Mouse (Mus musculus) layer of hippocampus, adult 18-20 months (tissue): ENCODE results near the gene Mtfr2. TPM values are rescaled to one million over a fixed set of nuclear protein-coding genes. Genes with fewer than 3 reads are reported as not detected.

ENCODE experiments used
- DNase-seq, 2 experiments: peaks; one replicate each; pipeline ENCODE4 v3.0.0; 2022; ENCODE audit warnings: low spot score in 2 of 2
- long read RNA-seq: library from polyadenylated mRNA; stranded (forward); transcript quantifications from one replicate; pipeline ENCODE4 v2.0.0, GENCODE M21; 2021
- total RNA-seq, 2 experiments: library from RNA; stranded (reverse); gene quantifications; 2 replicates each; pipeline ENCODE4 v1.2.3; 2021

Gene Mtfr2
- total RNA-seq, result 1 to 10 TPM in 1 of 2 experiments, under 1 TPM in 1; 0.32 to 1.0 TPM
- long read RNA-seq, result 0 reads

DNA sequence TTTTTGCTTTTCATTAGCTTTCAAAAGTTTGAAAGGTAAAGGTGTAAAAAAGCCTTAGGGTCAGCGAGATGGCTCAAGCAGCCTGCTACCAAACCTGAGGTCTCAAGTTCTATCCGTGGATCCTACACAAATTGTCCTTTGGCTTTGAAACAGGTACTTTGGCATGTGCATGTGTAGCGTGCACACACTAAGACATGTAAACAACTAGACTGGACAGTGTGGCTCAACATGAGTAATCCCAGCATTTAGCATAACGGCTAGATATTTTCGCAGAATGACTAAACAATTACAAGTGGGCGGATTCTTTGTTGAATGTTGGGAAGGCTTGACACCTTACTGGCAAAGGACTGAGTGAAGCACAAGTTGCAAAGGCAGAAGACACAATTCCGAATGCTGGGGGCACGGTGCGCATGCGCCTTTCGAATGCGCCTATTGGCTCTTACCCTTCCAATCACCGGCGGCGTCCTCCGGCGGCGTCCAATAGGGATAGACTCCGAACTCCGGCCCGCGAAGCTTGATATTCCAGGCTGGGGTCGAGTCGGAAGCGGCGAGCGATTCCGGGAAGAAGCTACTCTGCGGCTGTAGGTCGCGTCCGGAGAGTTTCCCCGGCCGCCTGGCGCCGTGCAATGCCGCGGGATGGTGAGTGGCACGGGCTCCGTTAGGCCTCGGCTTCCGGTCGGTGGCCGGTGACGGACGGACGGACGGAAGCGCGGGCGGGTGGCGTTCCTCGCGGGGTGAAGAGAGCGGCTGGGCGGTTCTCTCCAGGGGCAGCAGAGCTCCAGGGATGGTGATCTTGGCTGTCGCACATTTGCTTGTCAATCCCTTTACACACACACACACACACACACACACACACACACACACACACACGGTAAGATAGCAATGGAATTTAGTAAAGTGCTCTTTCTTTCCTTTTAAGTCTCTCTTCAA, at the start of gene Mtfr2:
TSS of gene Mtfr2 (plus strand) at position 486 of the 930 bp plus-strand sequence.
- peak; percentile 90 to 96 for DNase-seq

GRCm38 (mm10) chr10:20298152-20298920, 49.2 kb upstream of the Mtfr2 start:
- DNase-seq, result no peak

DNA sequence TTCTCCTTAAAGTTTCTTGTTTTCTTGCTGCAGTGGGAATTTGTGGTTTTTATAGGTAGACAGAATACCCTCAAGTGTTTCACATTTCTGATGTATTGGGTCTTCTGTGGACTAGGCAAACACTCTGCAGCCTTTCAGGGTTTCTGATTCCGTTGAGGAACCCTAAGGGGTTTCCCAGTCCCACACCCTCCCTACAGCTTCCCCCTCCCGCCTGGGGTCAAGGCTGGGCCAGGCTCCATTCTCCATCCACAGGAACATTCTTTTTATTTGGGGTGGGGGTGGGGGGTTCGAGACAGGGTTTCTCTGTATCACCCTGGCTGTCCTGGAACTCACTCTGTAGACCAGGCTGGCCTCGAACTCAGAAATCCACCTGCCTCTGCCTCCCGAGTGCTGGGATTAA, 48.5 kb upstream of the Mtfr2 start:
- no peak for DNase-seq

- DNase-seq, result peak in 1 of 2 experiments; percentile 15
These were observed 36.4 kb upstream of the Mtfr2 start for GRCm38 (mm10) chr10:20310969-20311769.

DNA sequence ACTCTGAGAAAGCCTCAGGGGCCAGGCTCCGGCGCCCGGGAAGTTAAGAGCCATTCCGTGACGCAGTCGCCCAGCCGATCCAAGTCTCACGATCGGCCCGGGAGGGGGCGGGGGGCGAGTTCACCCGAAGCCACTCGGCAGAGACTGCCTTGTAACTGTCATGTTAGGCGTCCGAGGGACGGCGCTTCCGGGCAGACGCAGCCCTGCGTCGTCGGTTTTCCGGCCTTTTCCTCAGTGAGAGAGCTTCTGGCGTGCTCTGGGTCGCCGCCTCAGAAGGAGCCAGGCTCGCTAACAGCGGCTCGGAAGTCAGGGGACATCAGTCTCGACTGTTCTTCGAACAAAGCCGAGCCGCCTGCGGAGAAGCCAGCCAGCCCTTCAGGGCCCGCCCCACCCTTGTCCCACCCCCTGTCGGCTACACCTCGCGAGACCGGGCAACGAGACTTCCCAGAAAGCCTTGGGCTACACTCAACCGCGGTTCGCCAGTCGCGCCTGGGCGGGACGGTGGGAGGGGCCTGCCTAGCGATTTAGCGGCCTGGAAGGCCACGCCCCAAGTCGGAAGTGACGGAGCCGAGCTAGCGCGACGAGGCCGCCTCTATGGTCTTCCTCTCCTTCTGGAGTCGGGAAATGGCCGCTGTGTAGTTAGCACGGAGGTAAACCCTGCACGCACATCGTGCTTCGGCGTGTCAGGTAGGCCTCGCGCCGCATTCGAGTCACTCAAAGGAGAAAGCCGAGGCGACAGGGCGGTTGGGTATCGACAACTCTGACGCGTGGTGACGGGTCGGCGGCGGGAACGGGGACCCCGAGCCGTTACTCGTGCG, 35.4 kb upstream of the Mtfr2 start, which contains the start of gene Bclaf1:
TSS of gene Bclaf1 (plus strand) at position 552 of the 818 bp plus-strand sequence.
- peak; percentile 99 for DNase-seq

GRCm38 (mm10) chr10:20312736-20313301, 34.8 kb upstream of the Mtfr2 start:
- DNase-seq, result peak; percentile 83 to 94

GRCm38 (mm10) chr10:20313447-20313846, 34.1 kb upstream of the Mtfr2 start:
- DNase-seq, result no peak

GRCm38 (mm10) chr10:20313941-20314340, 33.6 kb upstream of the Mtfr2 start:
- no peak for DNase-seq

GRCm38 (mm10) chr10:20314797-20315196, 32.8 kb upstream of the Mtfr2 start:
- DNase-seq, result no peak

DNA sequence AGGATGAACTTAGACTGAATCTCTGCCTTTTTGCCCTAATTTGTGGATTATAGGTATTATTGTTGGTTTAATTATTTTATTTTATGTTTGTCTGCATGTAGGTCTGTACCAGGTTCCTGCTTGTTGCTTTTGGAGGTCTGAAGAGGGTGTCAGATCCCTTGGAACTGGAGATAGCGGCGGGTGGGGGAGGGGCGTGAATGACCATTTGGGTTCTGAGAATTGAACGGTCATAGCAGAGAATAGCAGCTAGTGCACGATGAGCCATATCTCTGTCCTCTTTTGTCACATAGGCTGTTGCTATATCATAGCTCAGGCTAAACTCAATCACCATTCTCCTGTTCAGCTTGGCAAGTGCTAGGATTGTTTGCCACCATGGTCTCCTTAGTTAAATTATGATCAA, 30.1 kb upstream of the Mtfr2 start:
- no peak for DNase-seq

- DNase-seq, result no peak
These were observed 21.3 kb upstream of the Mtfr2 start for GRCm38 (mm10) chr10:20326226-20326625.

DNA sequence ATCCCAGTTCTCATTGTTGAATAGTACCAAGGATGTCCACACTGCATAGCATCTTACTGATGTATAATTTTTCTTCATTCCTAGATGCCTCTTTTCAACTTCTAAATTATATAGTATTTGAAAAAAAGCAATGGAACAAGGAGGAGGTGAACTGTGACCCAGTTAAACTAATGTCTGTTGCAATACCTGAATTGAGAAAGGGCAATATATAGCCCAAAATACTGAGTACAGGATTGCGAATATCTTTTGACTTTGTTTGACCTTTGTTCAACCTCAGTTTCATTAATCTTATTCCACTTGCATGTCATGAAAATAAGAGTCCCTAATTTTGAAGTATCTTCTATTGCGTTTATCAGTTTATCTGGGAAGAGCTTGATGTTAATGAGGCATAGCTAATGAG, 16.3 kb upstream of the Mtfr2 start:
- DNase-seq, result no peak

GRCm38 (mm10) chr10:20337872-20338271, 9.7 kb upstream of the Mtfr2 start:
- DNase-seq, result no peak

GRCm38 (mm10) chr10:20345736-20346135, 1.8 kb upstream of the Mtfr2 start:
- DNase-seq, result no peak

- no peak for DNase-seq
These were observed 1.3 kb downstream of the Mtfr2 start for GRCm38 (mm10) chr10:20348894-20349293.

DNA sequence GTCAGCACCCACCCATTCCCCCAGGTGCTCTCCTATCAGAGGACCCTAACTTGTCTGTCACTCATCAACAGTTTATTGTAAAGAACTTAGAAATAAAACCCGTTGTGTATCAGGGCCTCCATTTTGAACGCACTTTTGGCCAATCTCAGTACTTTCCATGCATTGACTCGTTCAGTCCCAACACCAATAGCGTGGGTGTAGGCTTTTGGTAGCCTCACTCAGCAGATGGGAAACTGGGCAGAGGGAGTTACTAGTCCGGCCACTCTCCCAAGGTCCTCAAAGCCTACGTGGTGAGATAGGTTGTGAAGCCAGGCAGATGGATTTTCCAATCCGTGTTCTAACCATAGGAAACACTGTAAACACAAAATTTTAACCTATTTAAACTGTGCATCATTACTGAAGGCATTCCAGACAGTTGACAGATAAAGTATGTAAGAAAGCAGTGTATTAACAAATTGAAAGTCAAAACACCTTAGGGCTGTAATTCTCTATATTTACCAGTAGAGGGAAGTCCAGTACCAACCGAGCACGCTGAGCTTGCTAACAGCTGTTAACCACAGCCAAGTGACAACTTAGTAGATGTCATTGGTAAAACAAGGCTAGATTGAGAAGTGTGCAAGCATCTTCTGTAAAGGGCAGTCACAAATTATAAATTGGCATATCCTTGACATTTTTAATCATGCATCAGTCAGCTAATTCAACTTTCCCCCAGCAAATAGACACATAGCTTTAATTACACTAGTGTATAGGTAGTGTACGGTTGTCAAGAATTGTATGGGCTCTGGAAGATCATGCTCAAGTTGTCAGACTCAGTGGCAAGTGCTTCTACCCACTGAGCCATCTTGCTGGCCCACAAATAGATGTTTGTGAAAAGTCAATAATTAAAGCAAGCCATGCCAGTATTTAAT, 14.2 kb downstream of the Mtfr2 start:
- DNase-seq, result peak in 1 of 2 experiments; percentile 46

DNA sequence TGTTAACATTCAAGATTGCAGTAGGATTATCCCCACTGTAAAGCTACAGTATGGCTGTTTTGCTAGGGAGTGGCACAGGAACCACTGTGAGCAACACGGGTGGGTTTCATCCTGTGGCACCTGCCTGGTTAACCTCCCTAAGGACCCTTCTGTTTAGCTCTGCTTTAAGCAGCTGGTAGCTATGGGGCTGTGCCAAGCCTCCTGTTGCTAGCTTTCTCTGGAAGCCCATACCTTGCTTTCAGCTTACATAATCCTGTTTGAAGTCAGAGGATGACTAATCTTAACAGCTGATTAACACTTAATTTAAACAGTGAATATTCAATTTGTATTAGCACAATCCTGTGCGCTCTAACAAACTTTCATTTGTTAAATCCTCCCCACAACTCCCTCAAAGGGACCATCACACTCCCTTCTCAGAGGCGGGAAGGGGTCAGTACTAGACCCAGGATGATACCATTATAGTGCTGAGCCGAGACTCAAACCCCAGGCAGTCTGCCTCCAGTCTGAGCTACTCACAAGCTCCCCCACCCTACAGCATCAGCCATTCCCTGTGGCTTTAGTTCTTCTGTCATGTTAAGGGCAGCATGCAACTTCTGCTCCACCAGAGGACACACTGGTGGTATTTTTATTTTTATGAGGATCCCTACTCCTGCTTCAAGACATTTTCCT, 15.0 kb downstream of the Mtfr2 start:
- DNase-seq, result no peak

GRCm38 (mm10) chr10:20372046-20372445, 24.5 kb downstream of the Mtfr2 start:
- no peak for DNase-seq
